Mouse (Mus musculus): ENCODE results near the gene 4930404N11Rik. TPM values are rescaled to one million over a fixed set of nuclear protein-coding genes. Genes with fewer than 3 reads are reported as not detected.
A peak's percentile ranks its signal among the peaks of the same experiment; 100 is the strongest.

4930404N11Rik gene
- 0.49 and 1.3 TPM in 2 replicates for total RNA-seq (2015)
- total RNA-seq (2017), result 0.37 and 0.49 TPM in 2 replicates

DNA sequence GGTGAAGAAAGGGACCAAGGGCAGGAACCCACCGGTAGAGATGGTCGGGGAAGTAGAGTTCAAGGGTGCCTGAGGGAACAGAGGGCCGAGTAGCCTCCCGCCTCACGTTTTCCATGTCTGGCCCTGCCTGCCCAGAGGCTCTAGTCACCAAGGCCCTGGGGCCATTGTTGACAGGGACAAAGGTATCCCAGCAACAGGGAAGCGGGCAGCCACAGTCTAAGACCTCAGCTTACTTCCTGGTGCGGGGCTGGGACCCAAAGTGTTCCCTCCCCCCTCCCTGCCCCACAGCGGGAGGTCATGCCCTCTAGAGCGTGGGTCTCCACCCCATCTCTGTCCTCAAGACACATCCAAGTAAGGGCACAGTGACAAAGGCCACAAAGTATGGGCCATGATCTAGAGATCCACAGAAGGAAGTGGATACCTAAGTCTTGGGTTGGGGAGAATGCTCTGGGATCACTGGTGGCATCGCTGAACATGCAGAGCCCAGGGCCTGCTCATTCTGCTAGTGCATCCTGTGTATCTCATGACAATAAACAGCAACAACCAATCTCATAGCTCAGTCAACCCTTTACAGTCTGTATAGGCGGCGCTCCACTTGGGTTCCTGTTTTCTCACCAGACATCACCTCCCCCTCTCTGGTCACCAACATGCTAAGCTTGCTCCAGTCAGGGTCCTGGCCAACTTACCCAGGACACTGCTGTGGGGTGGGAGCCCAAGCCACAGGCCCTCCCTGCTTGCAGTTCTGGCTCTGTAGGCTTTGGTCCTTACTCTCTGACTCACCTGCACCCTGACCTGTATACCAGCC lies at the start of gene 4930404N11Rik:
Gene 4930404N11Rik, minus strand, starts transcription at position 145 of the 805 bp plus-strand sequence.
- ATAC-seq (ENCODE audit: poor library complexity, severe bottlenecking), result peak; percentile 62

DNA sequence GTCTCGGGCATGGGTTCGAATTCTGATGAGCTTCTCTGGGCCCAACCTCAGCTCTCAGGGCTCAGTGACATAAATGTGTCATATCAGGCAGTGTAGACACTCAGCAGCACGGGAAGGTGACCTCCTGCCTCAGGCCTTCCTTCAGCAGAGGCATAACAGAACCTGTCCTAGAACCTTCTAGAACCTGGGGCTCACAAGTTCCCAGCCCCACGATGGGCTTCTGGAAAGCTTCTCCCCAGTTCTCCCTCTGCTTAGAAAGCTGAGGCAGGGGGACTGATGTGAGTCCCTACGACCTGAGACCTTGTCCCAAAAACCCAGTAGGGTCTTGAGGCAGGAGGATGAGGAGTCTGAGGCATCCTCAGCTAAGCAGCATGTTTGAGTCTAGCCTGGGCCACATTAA lies 49.5 kb upstream of the 4930404N11Rik start:
- ATAC-seq (ENCODE audit: poor library complexity, severe bottlenecking), result no peak

DNA sequence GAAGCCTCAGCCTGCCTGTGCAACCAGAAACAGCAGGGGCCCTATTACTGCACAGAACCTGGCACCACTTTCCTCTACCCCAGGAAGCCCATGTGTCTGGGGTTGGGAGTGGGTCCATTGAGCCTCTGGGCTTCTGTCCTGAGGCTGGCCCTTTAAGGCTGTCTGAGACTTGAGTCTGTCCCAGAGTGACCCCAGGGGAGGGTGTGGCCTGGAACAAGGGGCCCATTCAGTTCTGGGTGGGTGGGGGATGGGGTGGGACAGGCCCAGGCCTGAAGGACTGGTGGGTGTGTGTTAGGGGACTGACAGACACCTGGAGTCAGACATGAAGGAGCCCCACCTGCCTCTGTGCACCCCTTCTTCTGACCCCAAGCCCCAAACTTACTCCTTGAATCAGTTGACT lies 49.1 kb upstream of the 4930404N11Rik start:
- ATAC-seq (ENCODE audit: poor library complexity, severe bottlenecking), result no peak

DNA sequence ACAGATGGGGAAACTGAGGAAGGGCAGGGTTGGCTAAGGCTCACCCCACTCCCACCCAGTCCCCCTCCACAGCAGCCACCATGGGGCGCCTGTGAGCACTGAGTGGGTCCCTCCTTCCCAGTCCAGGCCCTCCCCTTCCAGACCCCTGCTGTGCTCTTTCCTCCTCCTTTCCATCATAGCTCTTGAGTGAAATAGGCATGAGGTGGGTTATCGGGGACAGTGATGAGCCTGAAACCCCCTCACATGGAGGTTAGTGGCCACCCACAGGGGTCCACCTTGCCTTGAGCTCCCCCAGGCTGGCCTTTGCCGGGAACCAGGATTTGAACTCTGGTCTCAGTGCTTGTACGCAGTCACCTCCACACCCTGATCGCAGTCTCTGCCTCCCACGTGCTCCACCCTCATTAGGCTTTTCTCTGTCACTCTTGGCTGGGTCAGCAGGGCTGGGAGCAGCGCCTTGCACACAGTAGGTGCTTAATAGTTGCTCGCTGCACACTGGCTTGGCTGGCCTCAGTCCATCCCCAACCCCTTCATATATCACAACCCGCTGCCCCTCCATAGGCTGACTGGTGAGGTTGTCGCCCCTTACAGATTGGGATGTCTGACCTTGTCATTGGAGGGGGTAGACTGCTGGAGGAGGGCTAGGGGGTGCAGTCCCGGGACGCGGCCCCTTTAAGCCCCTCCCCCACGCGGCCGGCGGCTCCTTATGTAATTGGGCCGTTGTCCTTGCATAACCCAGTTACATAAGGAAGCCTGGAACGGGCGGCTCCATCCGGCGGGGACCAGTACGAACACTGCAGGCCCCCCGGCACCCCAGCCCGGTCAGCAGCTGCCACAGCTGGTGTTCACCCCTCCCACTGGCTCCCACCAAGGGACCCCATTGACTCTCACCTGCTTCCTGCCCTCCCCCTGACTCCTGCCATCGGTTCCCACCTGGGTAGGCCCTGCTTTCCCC lies 48.0 kb upstream of the 4930404N11Rik start:
- peak; percentile 67 for ATAC-seq (ENCODE audit: poor library complexity, severe bottlenecking)

DNA sequence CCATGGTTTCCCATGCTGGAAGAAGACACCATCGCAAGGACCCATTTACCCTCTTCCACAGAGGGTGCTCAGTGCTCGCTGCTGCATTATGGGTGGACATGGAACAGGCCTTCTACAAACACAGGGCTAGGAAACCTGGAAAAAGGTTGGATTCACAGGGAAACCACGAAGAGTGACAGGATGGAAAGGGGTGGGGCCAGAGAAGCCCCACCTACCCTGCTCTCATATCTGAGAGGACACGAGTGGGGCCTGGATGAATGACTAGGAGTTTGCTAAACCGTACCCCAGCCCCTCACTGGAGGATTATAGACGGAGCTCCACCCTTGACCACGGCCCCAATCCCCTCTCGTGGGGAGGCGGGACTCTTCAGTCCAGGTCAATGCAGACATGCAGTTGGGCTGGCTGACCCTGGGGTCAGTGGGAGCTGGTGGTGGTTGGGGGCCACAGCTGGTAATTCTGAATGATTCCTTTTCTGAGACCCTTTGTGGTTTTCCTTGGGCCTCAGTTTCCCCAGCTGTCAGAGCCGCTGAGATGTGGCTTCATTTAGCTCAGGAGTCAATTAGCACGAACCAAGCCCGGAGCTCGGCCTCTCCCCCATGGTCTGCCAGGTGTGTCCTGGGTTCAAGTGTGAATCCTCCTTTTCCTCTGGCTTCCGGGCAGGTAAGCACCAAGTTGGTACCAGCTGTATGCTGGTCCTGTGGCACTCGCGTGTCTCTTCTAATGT lies 47.1 kb upstream of the 4930404N11Rik start:
- no peak for ATAC-seq (ENCODE audit: poor library complexity, severe bottlenecking)

DNA sequence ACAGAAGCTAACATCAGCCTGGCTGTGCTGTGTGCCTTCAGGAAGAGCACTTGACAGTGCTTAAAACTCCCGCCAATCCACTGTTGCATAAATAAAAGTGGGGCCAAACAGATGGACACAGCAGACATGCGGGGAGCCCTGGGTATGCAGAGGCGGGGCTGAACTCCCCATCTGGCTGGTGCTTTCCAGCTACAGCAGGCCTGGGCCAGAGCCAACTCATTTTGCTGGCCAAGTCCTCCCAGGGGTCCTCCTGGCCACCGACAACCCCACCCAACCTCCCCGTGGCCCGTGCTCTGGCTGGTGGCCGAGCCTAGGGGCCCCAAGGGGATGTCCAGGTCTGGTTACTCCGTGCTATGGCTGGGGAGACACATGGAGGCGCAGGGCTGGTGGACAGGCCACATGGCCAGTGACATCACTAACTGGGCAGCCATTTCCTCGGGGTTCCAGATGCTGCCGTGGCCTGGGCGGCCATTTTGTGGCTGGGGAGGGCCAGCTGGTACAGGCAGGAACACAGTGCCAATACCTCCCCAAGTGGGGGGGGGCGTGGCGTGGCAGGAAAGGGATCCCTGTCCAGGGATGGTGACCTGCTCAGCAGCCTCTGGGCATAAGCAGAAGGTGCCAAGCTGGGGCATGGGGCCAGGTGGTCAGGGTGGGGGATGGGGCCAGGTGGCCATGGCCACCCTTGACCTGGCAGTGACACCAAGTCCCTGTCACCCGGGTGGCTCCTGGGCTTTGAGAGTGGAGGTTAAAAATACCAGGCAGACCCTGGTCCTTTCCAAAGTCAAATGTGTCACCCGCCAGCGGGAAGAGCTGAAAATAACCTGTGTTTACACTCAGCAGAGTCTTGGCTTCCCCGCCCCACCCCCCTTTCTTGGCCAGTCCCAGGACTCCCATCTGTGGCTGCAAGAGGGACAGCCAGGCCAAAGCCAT lies 46.1 kb upstream of the 4930404N11Rik start:
- ATAC-seq (ENCODE audit: poor library complexity, severe bottlenecking), result no peak

DNA sequence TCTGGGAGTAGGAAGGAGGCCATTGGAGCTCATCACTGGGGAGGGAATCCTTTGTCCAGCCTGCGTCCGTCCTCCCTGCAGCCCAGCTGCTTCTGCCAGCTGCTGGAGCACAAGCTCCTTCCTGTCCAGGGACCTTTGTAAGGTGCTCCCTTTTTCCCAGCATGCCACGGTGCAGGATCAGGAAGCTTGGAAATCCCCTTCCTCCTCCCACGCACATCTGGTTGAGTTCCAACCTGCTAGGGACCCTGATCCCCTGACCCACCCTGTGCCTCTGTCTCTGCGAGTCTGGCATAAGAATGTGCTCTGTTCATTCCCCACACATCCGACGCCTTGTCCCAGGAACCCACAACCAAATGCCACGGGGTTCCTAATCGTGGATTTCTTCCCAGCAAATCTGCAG lies 45.4 kb upstream of the 4930404N11Rik start:
- no peak for ATAC-seq (ENCODE audit: poor library complexity, severe bottlenecking)

DNA sequence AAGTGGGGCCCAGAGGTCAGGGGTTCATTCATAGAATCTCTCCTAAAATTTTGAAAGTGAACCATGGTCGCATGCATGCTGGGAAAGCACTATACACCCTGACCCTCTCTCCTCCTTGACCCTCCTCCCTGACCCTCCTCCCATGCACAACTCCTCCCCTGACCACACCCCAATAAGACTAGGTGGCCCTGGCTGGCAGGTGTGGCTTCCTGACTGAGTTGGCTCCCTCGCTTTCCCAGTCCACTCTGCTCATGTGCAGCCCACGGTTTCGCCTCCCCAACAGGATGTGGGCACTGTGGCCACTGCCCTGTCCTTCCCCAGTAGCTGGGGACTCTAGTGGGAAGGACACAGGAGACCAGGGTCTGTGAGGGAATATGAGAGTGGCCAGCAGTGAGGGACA lies 44.7 kb upstream of the 4930404N11Rik start:
- no peak for ATAC-seq (ENCODE audit: poor library complexity, severe bottlenecking)

DNA sequence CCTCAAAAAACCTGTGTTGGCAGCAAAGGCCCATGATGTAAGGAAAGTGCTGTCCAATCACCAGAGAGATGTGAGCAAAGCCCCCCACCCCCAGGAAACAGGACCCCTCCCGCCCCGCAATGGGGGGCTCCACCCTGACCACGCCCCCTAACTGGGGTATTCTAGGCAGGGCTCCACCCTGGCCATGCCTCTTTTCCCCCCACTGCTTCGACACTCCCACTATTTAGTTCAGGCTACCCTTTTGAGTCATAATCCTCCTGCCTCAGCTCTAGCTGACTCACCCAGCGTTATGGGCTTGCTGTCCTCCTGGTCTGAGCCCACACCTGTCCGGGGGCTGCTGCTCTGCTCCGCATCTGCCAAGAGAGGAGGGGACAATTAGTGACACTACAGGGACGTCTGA lies 43.7 kb upstream of the 4930404N11Rik start:
- no peak for ATAC-seq (ENCODE audit: poor library complexity, severe bottlenecking)

DNA sequence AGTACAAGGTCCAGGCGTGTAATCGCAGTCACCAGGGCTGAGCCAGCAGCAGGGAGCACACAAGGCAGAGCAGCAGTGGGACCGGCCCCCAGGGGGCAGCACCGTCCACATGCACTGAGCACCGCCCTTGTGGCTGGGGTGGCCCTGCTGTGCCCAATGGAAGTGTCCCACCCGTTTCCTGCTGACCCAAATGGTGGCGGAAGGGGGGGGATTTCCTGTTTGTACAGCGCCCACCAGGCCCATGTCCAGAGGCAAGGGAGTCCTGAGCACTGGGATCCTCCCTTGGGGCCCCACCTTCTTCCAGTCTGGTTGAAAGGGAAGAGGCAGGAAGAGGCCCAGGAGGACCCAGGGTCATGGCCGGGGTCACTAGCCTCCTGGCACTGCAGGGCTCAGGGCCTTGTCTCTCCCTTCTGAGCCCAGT lies 43.3 kb upstream of the 4930404N11Rik start:
- peak; percentile 60 for ATAC-seq (ENCODE audit: poor library complexity, severe bottlenecking)

DNA sequence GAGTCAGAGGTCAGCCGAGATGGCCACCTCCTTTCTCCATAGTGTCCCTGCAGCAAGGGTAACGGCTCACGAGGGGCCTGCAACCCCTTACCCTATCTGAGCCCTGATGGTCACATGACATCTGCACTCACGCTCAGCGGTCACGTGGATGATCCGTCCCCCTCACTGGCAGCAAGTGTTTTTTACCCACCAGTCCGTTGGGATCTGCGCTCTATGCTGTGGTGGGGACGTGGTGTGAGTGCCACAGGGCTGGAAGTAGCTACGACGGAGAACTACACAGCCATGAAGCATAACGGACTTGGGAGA lies 42.8 kb upstream of the 4930404N11Rik start:
- ATAC-seq (ENCODE audit: poor library complexity, severe bottlenecking), result no peak

DNA sequence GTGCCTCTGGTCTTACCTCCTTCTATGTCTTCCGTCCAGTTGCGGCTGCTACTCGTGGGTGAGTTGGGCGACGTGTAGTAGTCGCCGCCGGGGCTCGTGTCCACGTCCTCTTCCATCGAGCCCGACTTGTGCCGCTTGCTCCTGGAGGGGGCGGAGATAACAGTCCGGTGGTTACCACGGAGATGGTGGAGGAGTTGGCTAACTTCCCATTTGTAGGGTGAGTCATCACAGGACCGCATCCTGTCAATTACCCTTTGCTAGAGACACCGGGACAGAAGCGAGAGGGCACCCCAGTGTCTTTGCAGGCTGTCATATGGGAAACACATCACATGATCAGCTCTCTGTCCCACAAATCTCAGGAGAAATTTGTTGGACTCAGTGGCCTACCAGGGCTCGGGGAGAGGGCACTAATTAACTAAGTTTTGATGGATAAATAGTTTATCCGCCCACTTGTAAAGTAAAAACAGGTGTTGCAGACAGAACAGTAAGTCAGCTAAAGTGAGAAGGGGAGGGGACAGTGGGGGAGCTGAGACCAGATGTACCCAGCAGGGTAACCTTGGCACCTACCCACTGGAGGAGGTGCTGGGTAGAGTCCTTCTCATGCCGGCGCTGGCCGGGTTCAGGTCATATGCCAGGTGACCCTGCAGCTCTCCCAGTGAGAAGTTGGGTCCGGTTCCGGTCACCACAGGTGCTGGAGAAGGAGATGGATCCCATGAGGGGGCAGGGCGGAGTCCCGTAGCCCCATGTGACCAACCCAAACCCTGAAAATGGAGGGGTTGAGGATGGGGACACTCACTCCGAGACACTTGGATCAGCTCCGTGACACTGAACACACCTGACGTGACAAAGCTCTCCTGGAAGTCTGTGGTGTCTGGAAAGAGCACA lies 42.2 kb upstream of the 4930404N11Rik start:
- ATAC-seq (ENCODE audit: poor library complexity, severe bottlenecking), result peak; percentile 75

DNA sequence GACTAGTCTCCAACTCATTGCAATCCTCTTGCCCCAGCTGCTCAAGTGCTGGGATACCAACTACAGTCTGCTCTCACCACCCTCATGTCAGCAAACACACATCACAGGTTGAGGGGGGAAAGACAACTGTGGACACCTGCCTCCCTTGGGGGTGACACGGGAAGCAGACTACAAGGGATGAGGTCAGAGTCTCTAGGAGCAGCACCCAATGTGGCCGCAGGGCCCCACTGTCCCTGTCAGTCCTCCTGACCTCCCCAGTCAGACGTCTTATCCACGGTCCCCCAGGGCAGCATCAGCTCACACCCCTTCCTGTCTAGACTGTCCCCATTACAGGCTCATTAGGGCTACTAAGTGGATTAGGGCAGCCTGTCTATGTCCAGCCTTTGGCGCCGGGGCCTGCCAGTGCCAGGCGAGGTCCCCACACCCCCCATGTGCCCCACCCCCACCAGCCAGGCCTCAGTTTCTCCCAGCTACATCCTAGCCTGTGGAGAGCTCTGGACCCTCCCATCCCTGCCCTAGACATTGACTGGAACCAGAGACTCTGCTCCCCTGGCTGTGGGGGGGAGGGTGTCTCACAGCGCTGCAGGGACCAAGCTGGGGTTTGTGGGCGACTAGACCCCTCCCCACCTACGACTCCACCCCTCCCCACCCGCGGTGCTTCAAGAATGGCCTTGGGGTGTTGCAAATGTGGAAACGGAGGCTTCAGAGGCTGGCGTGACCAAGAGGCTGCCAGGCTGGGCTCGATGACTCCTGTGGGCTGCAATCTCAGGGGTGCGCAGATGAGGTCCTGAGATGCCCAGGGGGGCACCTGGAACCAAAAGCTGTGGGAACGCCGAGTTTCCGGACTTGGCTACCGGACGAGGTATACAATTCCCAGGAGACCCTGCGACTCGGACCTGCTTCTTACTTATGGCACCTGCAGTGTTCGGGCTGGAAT lies 41.2 kb upstream of the 4930404N11Rik start:
- ATAC-seq (ENCODE audit: poor library complexity, severe bottlenecking), result no peak

DNA sequence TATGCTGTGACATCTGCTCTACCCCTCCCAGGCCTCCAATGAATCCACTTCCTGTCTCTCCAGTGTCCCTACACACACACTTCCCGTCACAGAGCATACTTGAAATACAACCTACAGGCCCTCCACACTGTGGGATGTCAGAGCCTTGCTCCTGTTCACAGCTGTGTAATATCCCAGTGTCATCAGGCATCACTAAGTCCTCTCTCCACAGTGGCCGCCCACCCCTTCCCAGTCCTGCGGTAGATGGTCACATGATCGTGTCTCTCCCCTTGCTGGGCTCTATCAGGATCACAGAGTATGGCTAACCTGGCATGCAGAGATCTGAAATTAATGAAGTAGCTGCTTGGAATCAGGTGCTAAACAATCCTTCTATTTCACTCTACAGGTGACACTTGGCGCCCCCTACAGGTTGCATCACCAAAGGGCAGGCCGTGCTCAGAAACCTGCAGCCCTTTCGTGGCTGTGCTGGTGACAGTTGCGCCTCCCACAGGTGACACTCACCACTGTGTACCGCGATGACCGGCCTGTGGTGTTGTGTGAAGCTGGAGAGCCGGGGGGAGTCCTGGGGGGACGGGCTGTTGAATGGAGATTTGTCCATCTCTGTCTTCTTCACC lies 40.1 kb upstream of the 4930404N11Rik start:
- peak; percentile 34 for ATAC-seq (ENCODE audit: poor library complexity, severe bottlenecking)

DNA sequence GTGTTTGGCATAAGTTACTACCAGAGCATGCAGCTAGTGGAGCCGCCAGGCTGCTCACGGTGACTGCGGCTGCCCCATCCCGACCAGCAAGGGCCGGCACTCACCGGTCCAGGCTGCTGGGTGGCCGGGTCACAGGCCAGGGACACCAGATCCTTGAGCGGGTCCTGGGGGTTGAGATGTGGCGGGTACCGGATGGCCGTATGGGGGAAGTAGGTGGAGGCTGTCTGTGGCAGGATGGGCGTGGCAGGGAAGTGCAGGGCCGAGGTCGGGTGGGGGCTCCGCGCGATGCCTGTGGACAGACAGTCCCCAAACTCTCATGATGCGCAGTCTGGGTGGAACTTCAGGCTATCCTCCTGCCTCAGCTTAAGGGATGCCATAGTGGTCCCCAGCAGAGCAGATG lies 39.1 kb upstream of the 4930404N11Rik start:
- ATAC-seq (ENCODE audit: poor library complexity, severe bottlenecking), result peak; percentile 60

DNA sequence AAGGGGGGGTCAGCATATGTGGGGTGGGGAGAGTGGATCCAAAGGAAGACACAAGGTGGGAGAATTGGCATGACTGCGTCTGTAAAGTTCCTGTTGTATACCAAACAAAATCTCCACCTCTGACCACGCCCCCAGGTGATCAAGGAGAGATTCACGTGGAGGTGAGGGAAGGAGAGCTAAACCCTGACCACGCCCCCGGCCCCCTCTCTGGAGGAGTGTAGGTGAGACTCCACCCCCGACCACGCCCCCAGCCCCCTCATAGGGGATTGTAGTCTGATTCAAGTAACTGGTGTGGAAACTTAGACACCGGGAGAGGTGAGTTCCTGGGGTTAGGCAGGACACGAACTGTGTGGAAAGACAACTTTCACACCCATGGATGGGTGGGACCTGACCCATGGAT lies 38.5 kb upstream of the 4930404N11Rik start:
- no peak for ATAC-seq (ENCODE audit: poor library complexity, severe bottlenecking)

DNA sequence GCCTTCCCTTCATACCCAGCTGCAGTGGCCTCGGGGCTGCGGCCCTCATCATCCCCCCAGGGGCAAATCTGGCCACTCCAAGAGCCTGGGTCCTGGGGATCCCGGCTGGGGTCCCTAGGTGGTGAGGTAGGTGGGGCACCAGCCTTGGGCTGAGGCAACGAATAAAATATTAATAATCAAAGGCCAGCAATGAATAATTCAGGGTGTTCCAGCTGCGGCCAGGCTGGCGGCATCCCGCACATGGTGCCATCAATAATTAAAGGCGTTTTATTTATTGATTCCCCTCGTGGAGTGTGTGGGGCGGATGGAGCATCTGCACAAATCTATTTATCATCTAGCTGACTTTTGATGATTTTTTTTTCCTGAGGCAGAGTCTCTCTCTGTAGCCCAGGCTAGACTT lies 37.9 kb upstream of the 4930404N11Rik start:
- no peak for ATAC-seq (ENCODE audit: poor library complexity, severe bottlenecking)

All from megakaryocyte, adult 5-6 weeks (primary cell).